ENCODE assay signal across 14 mouse cellular contexts in genomic region chr8:93920590-93920948, GRCm38 (mm10).
DNase-seq lines count a peak whose midpoint lies in the region; ATAC-seq and TF ChIP-seq lines count a peak whose summit lies in the region.
"Had no signal": no experiment of that assay in that cellular context is flagged by ENCODE, and none has a peak within 500 bp of the region (broad histone marks: within the 10 kb centered on the region; RNA-seq: fewer than 3 reads in every experiment).

No protein-coding gene starts in this region.

- H3K27me3 ChIP-seq in forebrain, embryonic 16.5 days (replicated peaks; ENCODE audit: control insufficient read depth, insufficient read depth, low read length): no peaks in the 10 kb centered on the region
- H3K27me3 ChIP-seq in midbrain, embryonic 15.5 days (replicated peaks): no peaks in the 10 kb centered on the region
- H3K27me3 ChIP-seq in kidney, embryonic 16.5 days (ENCODE audit: insufficient read depth, low read length): no peaks in the 10 kb centered on the region
- H3K27me3 ChIP-seq: intestine, embryonic 15.5 days had no signal

- no peak for DNase-seq in left cerebral cortex, adult 2 months (ENCODE audit: extremely low spot score in 1 of 2, low spot score in 2 of 2)
- no peak for DNase-seq in left cerebral cortex, postnatal 36 days (ENCODE audit: low spot score in 2 of 2)
- DNase-seq in ovary, postnatal 14 days (ENCODE audit: low spot score): no peak
- DNase-seq in left cerebral cortex, postnatal 25 days (ENCODE audit: low spot score in 2 of 2): no peak
- DNase-seq: heart, adult 11 months; lung, adult 2 months; lung, postnatal 4 days; thymus, postnatal 36 days had no signal

- H3K4me3 ChIP-seq in left cerebral cortex, adult 2 months: no peak overlapping the region
- H3K4me3 ChIP-seq in cortical plate, adult 2 months (ENCODE audit: insufficient read depth, low read length): no peak overlapping the region
- H3K4me3 ChIP-seq in forebrain, embryonic 16.5 days (replicated peaks; ENCODE audit: low read length): no peak overlapping the region
- no peak overlapping the region for H3K4me3 ChIP-seq in midbrain, embryonic 15.5 days
- no peak overlapping the region for H3K4me3 ChIP-seq in kidney, embryonic 16.5 days (ENCODE audit: low read length)
- H3K4me3 ChIP-seq: intestine, embryonic 15.5 days had no signal

- no peak for TF ChIP-seq POLR2A in cortical plate, adult 2 months (IDR thresholded peaks at IDR 0.05; ENCODE audit: extremely low read depth, insufficient read depth, low read length)

- H3K9ac ChIP-seq in forebrain, embryonic 16.5 days (replicated peaks; ENCODE audit: low read depth, low read length): no peak overlapping the region
- H3K9ac ChIP-seq in midbrain, embryonic 15.5 days: no peak overlapping the region
- H3K9ac ChIP-seq in kidney, embryonic 16.5 days (replicated peaks; ENCODE audit: low read length): no peak overlapping the region
- H3K9ac ChIP-seq: intestine, embryonic 15.5 days had no signal

- H3K9me3 ChIP-seq in forebrain, embryonic 16.5 days (ENCODE audit: control insufficient read depth, low read length): no peaks in the 10 kb centered on the region
- no peaks in the 10 kb centered on the region for H3K9me3 ChIP-seq in midbrain, embryonic 15.5 days
- no peaks in the 10 kb centered on the region for H3K9me3 ChIP-seq in kidney, embryonic 16.5 days (ENCODE audit: low read length)
- H3K9me3 ChIP-seq: intestine, embryonic 15.5 days had no signal

- H3K36me3 ChIP-seq in forebrain, embryonic 16.5 days (ENCODE audit: control insufficient read depth, insufficient read depth): no peaks in the 10 kb centered on the region
- no peaks in the 10 kb centered on the region for H3K36me3 ChIP-seq in midbrain, embryonic 15.5 days (replicated peaks)
- H3K36me3 ChIP-seq in kidney, embryonic 16.5 days (ENCODE audit: insufficient read depth, low read length): no peaks in the 10 kb centered on the region
- H3K36me3 ChIP-seq: intestine, embryonic 15.5 days had no signal

- peaks cover 48% of the 10 kb centered on the region for H3K4me1 ChIP-seq in cortical plate, adult 2 months (ENCODE audit: control insufficient read depth, insufficient read depth, low read length)
- peaks cover 83% of the 10 kb centered on the region for H3K4me1 ChIP-seq in forebrain, embryonic 16.5 days (replicated peaks; ENCODE audit: control insufficient read depth, insufficient read depth, low read length)
- peaks cover 78% of the 10 kb centered on the region for H3K4me1 ChIP-seq in midbrain, embryonic 15.5 days
- H3K4me1 ChIP-seq in kidney, embryonic 16.5 days (ENCODE audit: insufficient read depth, low read length): no peaks in the 10 kb centered on the region

- ATAC-seq in forebrain, embryonic 16.5 days: no peak
- ATAC-seq in midbrain, embryonic 15.5 days (replicated peaks): no peak
- no peak for ATAC-seq in kidney, embryonic 16.5 days (ENCODE audit: low FRiP score, low TSS enrichment)
- ATAC-seq: intestine, embryonic 15.5 days had no signal

- TF ChIP-seq CTCF in left cerebral cortex, adult 2 months (IDR thresholded peaks at IDR 0.05): no peak
- TF ChIP-seq CTCF in cortical plate, adult 2 months (IDR thresholded peaks at IDR 0.05; ENCODE audit: extremely low read depth, insufficient read depth, low read length): no peak

- intact Hi-C loops in left cerebral cortex, adult 2 months (cut with DNase I): no loop called here
- intact Hi-C loops in left cerebral cortex, postnatal 36 days (cut with DNase I): loop anchor here (5.0 kb wide), 1 partner anchor 328 kb away; no protein-coding TSS in a partner anchor
- intact Hi-C loops in left cerebral cortex, postnatal 25 days (cut with DNase I): loop anchor here (5.0 kb wide), 1 partner anchor 348 kb away; no protein-coding TSS in a partner anchor

- peak overlapping the region; percentile 84 for H3K27ac ChIP-seq in left cerebral cortex, adult 2 months
- peak overlapping the region; percentile 39 for H3K27ac ChIP-seq in cortical plate, adult 2 months (ENCODE audit: insufficient read depth, low read length)
- H3K27ac ChIP-seq in forebrain, embryonic 16.5 days (ENCODE audit: low read length): peak overlapping the region; percentile 86
- peak overlapping the region; percentile 92 for H3K27ac ChIP-seq in midbrain, embryonic 15.5 days
- no peak overlapping the region for H3K27ac ChIP-seq in kidney, embryonic 16.5 days (ENCODE audit: low read length)
- H3K27ac ChIP-seq: kidney, postnatal 0 days had no signal

- H3K4me2 ChIP-seq in forebrain, embryonic 16.5 days (ENCODE audit: low read length): no peak overlapping the region
- H3K4me2 ChIP-seq in midbrain, embryonic 15.5 days: no peak overlapping the region
- no peak overlapping the region for H3K4me2 ChIP-seq in kidney, embryonic 16.5 days (replicated peaks; ENCODE audit: low read depth, low read length)
- H3K4me2 ChIP-seq: intestine, embryonic 15.5 days had no signal

- 54% methylated on average over 7 of the region's 7 CpGs for WGBS in forebrain, embryonic 16.5 days
- WGBS in midbrain, embryonic 15.5 days: 73% methylated on average over 7 of the region's 7 CpGs
- WGBS in kidney, embryonic 16.5 days: 77% methylated on average over 7 of the region's 7 CpGs
